Mouse (Mus musculus) hindbrain, embryonic 14.5 days (tissue): ENCODE measurements at regions not wholly inside any gene's neighbourhood (a gene's known extent, or its start where the extent isn't known, plus 50 kb on each side); places are given as distances from the start of the nearest gene placed in this dataset.

Experiments used
- ATAC-seq: fragments of 200-750 bp; cut with Nextera tagmentation; 2 replicates; pipeline ENCODE4 v1.8.0; 2017; ENCODE audit warnings: moderate number of reproducible peaks, mild to moderate bottlenecking, moderate TSS enrichment, moderate library complexity; ENCODE audit not compliant: low FRiP score
- DNase-seq: peaks from one replicate; pipeline ENCODE4 v3.0.0-alpha.2; 2015; ENCODE audit warnings: low spot score
- H3K27ac ChIP-seq: fragments of 300-500 bp; sonication (generic); 2 replicates; pipeline ENCODE4 v1.5.1; 2014; ENCODE audit warnings: mild to moderate bottlenecking, moderate library complexity
- H3K27me3 ChIP-seq: fragments of 300-500 bp; sonication (generic); 2 replicates; pipeline ENCODE4 v1.6.1; 2014; ENCODE audit warnings: mild to moderate bottlenecking, low read length, mixed read lengths; ENCODE audit not compliant: control insufficient read depth, insufficient read depth
- H3K36me3 ChIP-seq: fragments of 300-500 bp; sonication (generic); replicated peaks from 2 replicates; pipeline ENCODE4 v1.6.1; 2014; ENCODE audit not compliant: control insufficient read depth, insufficient read depth
- H3K4me1 ChIP-seq: fragments of 300-500 bp; sonication (generic); replicated peaks from 2 replicates; pipeline ENCODE4 v1.6.1; 2014; ENCODE audit warnings: antibody characterized with exemption, low read length, mixed read lengths; ENCODE audit not compliant: control insufficient read depth, insufficient read depth
- H3K4me2 ChIP-seq: fragments of 300-500 bp; sonication (generic); replicated peaks from 2 replicates; pipeline ENCODE4 v1.6.1; 2014; ENCODE audit warnings: mild to moderate bottlenecking, moderate library complexity
- H3K4me3 ChIP-seq: fragments of 300-500 bp; sonication (generic); replicated peaks from 2 replicates; pipeline ENCODE4 v1.5.1; 2014; ENCODE audit warnings: mild to moderate bottlenecking, low read length
- H3K9ac ChIP-seq: fragments of 300-500 bp; sonication (generic); 2 replicates; pipeline ENCODE4 v1.6.1; 2014
- H3K9me3 ChIP-seq: fragments of 300-500 bp; sonication (generic); 2 replicates; pipeline ENCODE4 v1.6.1; 2016; ENCODE audit warnings: low read length; ENCODE audit not compliant: control insufficient read depth
- WGBS: fragments of 180-500 bp; shearing (Covaris S2); extraction: QIAGEN DNeasy Blood & Tissue Kit; methylation state at CpG from one replicate; pipeline ENCODE4 v1.1.7; 2014; 5-methylcytosine and 5-hydroxymethylcytosine counted together

GRCm38 (mm10) chr1:81973481-81973880 lies 259.4 kb upstream of the Gm9747 start:
- Histone ChIP-seq H3K9me3 (no peaks in the 10 kb centered on the region), H3K9ac (no peak overlapping the region), H3K4me2 (no peak overlapping the region), H3K4me1 (no peaks in the 10 kb centered on the region), H3K27ac (no peak overlapping the region), H3K4me3 (no peak overlapping the region), H3K36me3 (no peaks in the 10 kb centered on the region), H3K27me3 (no peaks in the 10 kb centered on the region)
- DNase-seq (no peak), ATAC-seq (no peak)
- WGBS = 93% methylated on average over 4 of the region's 4 CpGs

GRCm38 (mm10) chr1:82007943-82008342 lies 225.0 kb upstream of the Gm9747 start:
- no peak overlapping the region for H3K9ac ChIP-seq
- no peak overlapping the region for H3K4me3 ChIP-seq
- no peaks in the 10 kb centered on the region for H3K27me3 ChIP-seq
- no peaks in the 10 kb centered on the region for H3K4me1 ChIP-seq
- H3K9me3 ChIP-seq = no peaks in the 10 kb centered on the region
- no peaks in the 10 kb centered on the region for H3K36me3 ChIP-seq
- H3K4me2 ChIP-seq = no peak overlapping the region
- DNase-seq (no peak), ATAC-seq (no peak)
- H3K27ac ChIP-seq = no peak overlapping the region
- WGBS = 79% methylated on average over 5 of the region's 5 CpGs

GRCm38 (mm10) chr1:82008805-82009204 lies 224.1 kb upstream of the Gm9747 start:
- Histone ChIP-seq H3K9ac (no peak overlapping the region), H3K4me1 (no peaks in the 10 kb centered on the region), H3K36me3 (no peaks in the 10 kb centered on the region), H3K27me3 (no peaks in the 10 kb centered on the region), H3K27ac (no peak overlapping the region), H3K4me3 (no peak overlapping the region), H3K9me3 (no peaks in the 10 kb centered on the region), H3K4me2 (no peak overlapping the region)
- 95% methylated on average over 4 of the region's 4 CpGs for WGBS
- DNase-seq (no peak), ATAC-seq (no peak)

GRCm38 (mm10) chr1:82010995-82011394 lies 221.9 kb upstream of the Gm9747 start:
- no peaks in the 10 kb centered on the region for H3K9me3 ChIP-seq
- 57% methylated on average over 1 of the region's 1 CpGs for WGBS
- H3K4me2 ChIP-seq = no peak overlapping the region
- no peaks in the 10 kb centered on the region for H3K27me3 ChIP-seq
- H3K36me3 ChIP-seq = no peaks in the 10 kb centered on the region
- no peak overlapping the region for H3K27ac ChIP-seq
- no peak overlapping the region for H3K4me3 ChIP-seq
- no peaks in the 10 kb centered on the region for H3K4me1 ChIP-seq
- no peak for ATAC-seq
- no peak overlapping the region for H3K9ac ChIP-seq
- DNase-seq = no peak

GRCm38 (mm10) chr1:82015341-82015740 lies 217.6 kb upstream of the Gm9747 start:
- Histone ChIP-seq H3K9ac (no peak overlapping the region), H3K4me1 (no peaks in the 10 kb centered on the region), H3K27ac (no peak overlapping the region), H3K4me3 (no peak overlapping the region), H3K4me2 (no peak overlapping the region), H3K36me3 (no peaks in the 10 kb centered on the region), H3K9me3 (no peaks in the 10 kb centered on the region), H3K27me3 (no peaks in the 10 kb centered on the region)
- ATAC-seq = no peak
- no peak for DNase-seq

- no peak overlapping the region for H3K4me2 ChIP-seq
- no peaks in the 10 kb centered on the region for H3K27me3 ChIP-seq
- ATAC-seq = no peak
- H3K9me3 ChIP-seq = no peaks in the 10 kb centered on the region
- no peak overlapping the region for H3K27ac ChIP-seq
- no peak overlapping the region for H3K4me3 ChIP-seq
- no peaks in the 10 kb centered on the region for H3K4me1 ChIP-seq
- no peak for DNase-seq
- no peak overlapping the region for H3K9ac ChIP-seq
- H3K36me3 ChIP-seq = no peaks in the 10 kb centered on the region
- WGBS = 79% methylated on average over 7 of the region's 7 CpGs
Measured at GRCm38 (mm10) chr1:82018701-82019404, 214.1 kb upstream of the Gm9747 start.

GRCm38 (mm10) chr1:82027761-82028160 lies 205.2 kb upstream of the Gm9747 start:
- DNase-seq = no peak
- ATAC-seq = no peak
- no peak overlapping the region for H3K4me2 ChIP-seq
- no peak overlapping the region for H3K27ac ChIP-seq
- no peaks in the 10 kb centered on the region for H3K27me3 ChIP-seq
- H3K4me1 ChIP-seq = no peaks in the 10 kb centered on the region
- no peak overlapping the region for H3K9ac ChIP-seq
- no peaks in the 10 kb centered on the region for H3K36me3 ChIP-seq
- no peaks in the 10 kb centered on the region for H3K9me3 ChIP-seq
- no peak overlapping the region for H3K4me3 ChIP-seq

GRCm38 (mm10) chr1:82031130-82031529 lies 201.8 kb upstream of the Gm9747 start:
- H3K9ac ChIP-seq = no peak overlapping the region
- no peaks in the 10 kb centered on the region for H3K4me1 ChIP-seq
- no peaks in the 10 kb centered on the region for H3K36me3 ChIP-seq
- 87% methylated on average over 7 of the region's 7 CpGs for WGBS
- no peak overlapping the region for H3K27ac ChIP-seq
- H3K27me3 ChIP-seq = no peaks in the 10 kb centered on the region
- no peak for DNase-seq
- no peak overlapping the region for H3K4me2 ChIP-seq
- no peaks in the 10 kb centered on the region for H3K9me3 ChIP-seq
- H3K4me3 ChIP-seq = no peak overlapping the region
- no peak for ATAC-seq

GRCm38 (mm10) chr1:82032410-82032809 lies 200.5 kb upstream of the Gm9747 start:
- WGBS = 98% methylated on average over 1 of the region's 1 CpGs
- Histone ChIP-seq H3K4me1 (no peaks in the 10 kb centered on the region), H3K36me3 (no peaks in the 10 kb centered on the region), H3K4me3 (no peak overlapping the region), H3K4me2 (no peak overlapping the region), H3K9me3 (no peaks in the 10 kb centered on the region), H3K9ac (no peak overlapping the region), H3K27me3 (no peaks in the 10 kb centered on the region), H3K27ac (no peak overlapping the region)
- no peak for ATAC-seq
- DNase-seq = no peak

GRCm38 (mm10) chr1:82038171-82038570 lies 194.7 kb upstream of the Gm9747 start:
- 86% methylated on average over 4 of the region's 4 CpGs for WGBS
- Histone ChIP-seq H3K9ac (no peak overlapping the region), H3K9me3 (no peaks in the 10 kb centered on the region), H3K4me1 (no peaks in the 10 kb centered on the region), H3K27me3 (no peaks in the 10 kb centered on the region), H3K4me2 (no peak overlapping the region), H3K4me3 (no peak overlapping the region), H3K36me3 (no peaks in the 10 kb centered on the region), H3K27ac (no peak overlapping the region)
- DNase-seq = no peak
- no peak for ATAC-seq
